In genomic region chr19:58260934-58261333, GRCm38 (mm10) we compare ENCODE assay signal across 23 mouse cellular contexts.
DNase-seq lines count a peak whose midpoint lies in the region; ATAC-seq and TF ChIP-seq lines count a peak whose summit lies in the region.
"Had no signal": no experiment of that assay in that cellular context is flagged by ENCODE, and none has a peak within 500 bp of the region (broad histone marks: within the 10 kb centered on the region; RNA-seq: fewer than 3 reads in every experiment).

No protein-coding gene starts in this region.

- intact Hi-C loops in gastrocnemius, postnatal 14 days (cut with DNase I; ENCODE audit: low total_unique reads): no loop called here

- TF ChIP-seq CTCF in lung, adult 2 months (IDR thresholded peaks at IDR 0.05; ENCODE audit: insufficient read depth, low read length): no peak
- no peak for TF ChIP-seq CTCF in brain, embryonic 14.5 days (IDR thresholded peaks at IDR 0.05; ENCODE audit: borderline replicate concordance, extremely low read depth, insufficient read depth, insufficient read length)

- 80% methylated on average over 8 of the region's 8 CpGs for WGBS in forebrain, embryonic 14.5 days
- WGBS in forebrain, embryonic 10.5 days: 89% methylated on average over 8 of the region's 8 CpGs
- WGBS in lung, adult 2 months: 56% methylated on average over 8 of the region's 8 CpGs

- H3K36me3 ChIP-seq in forebrain, embryonic 14.5 days (ENCODE audit: control insufficient read depth, insufficient read depth, low read length): no peaks in the 10 kb centered on the region
- H3K36me3 ChIP-seq in forebrain, embryonic 10.5 days (replicated peaks): no peaks in the 10 kb centered on the region
- H3K36me3 ChIP-seq: limb, embryonic 15.5 days; midbrain, embryonic 15.5 days; stomach, embryonic 15.5 days had no signal

- H3K27ac ChIP-seq in forebrain, embryonic 14.5 days (ENCODE audit: low read depth, low read length): no peak overlapping the region
- H3K27ac ChIP-seq in forebrain, embryonic 10.5 days: no peak overlapping the region
- H3K27ac ChIP-seq: kidney, embryonic 15.5 days; limb, embryonic 15.5 days; liver, embryonic 14.5 days; midbrain, embryonic 15.5 days; stomach, embryonic 15.5 days had no signal

- TF ChIP-seq POLR2A in lung, adult 2 months (IDR thresholded peaks at IDR 0.05; ENCODE audit: borderline replicate concordance, extremely low read depth, low read depth, low read length): no peak
- TF ChIP-seq POLR2A in brain, embryonic 14.5 days (IDR thresholded peaks at IDR 0.05; ENCODE audit: borderline replicate concordance, extremely low read depth, insufficient read depth, insufficient read length, poor library complexity, severe bottlenecking): no peak

- no peak for ATAC-seq in forebrain, embryonic 14.5 days
- no peak for ATAC-seq in activated CD4-positive, CD25-positive, alpha-beta regulatory T cell, adult 4 months
- ATAC-seq: hindbrain, embryonic 16.5 days; intestine, embryonic 16.5 days; midbrain, embryonic 15.5 days had no signal

- H3K9ac ChIP-seq in forebrain, embryonic 14.5 days (ENCODE audit: low read length): no peak overlapping the region
- H3K9ac ChIP-seq: kidney, embryonic 15.5 days; limb, embryonic 15.5 days; liver, embryonic 14.5 days; midbrain, embryonic 15.5 days; stomach, embryonic 15.5 days had no signal

- peaks cover 3% of the 10 kb centered on the region for H3K4me1 ChIP-seq in forebrain, embryonic 14.5 days (ENCODE audit: control insufficient read depth, insufficient read depth, low read length)
- peaks cover 27% of the 10 kb centered on the region for H3K4me1 ChIP-seq in forebrain, embryonic 10.5 days
- H3K4me1 ChIP-seq in lung, adult 2 months (ENCODE audit: control insufficient read depth, insufficient read depth, low read length): no peaks in the 10 kb centered on the region
- H3K4me1 ChIP-seq: kidney, embryonic 15.5 days; megakaryocyte, embryonic 14.5 days; midbrain, embryonic 15.5 days had no signal

- no peak overlapping the region for H3K4me3 ChIP-seq in forebrain, embryonic 14.5 days (ENCODE audit: low read depth, low read length)
- H3K4me3 ChIP-seq in forebrain, embryonic 10.5 days: no peak overlapping the region
- H3K4me3 ChIP-seq in lung, adult 2 months (replicated peaks; ENCODE audit: extremely low read depth, low read depth, low read length): no peak overlapping the region
- H3K4me3 ChIP-seq: kidney, embryonic 15.5 days; limb, embryonic 15.5 days; megakaryocyte, embryonic 14.5 days; midbrain, embryonic 15.5 days; stomach, embryonic 15.5 days had no signal

- DNase-seq in forebrain, embryonic 14.5 days (ENCODE audit: low spot score): peak; percentile 38
- no peak for DNase-seq in forebrain, embryonic 10.5 days (ENCODE audit: extremely low spot score, low spot score)
- peak; percentile 18 for DNase-seq in lung, postnatal 10 days
- no peak for DNase-seq in lung, adult 2 months
- DNase-seq in brain, embryonic 14.5 days (ENCODE audit: low read depth): peak; percentile 39
- DNase-seq in right cerebral cortex, postnatal 25 days: peak; percentile 37
- no peak for DNase-seq in gastrocnemius, postnatal 14 days
- DNase-seq: adrenal gland, postnatal 25 days; cerebellum, adult 11 months; cerebellum, adult 9-11 months; kidney, postnatal 36 days; layer of hippocampus, postnatal 36 days; thymus, adult 18-20 months; thymus, postnatal 36 days had no signal

- H3K9me3 ChIP-seq in forebrain, embryonic 14.5 days (replicated peaks; ENCODE audit: control insufficient read depth, low read length): no peaks in the 10 kb centered on the region
- no peaks in the 10 kb centered on the region for H3K9me3 ChIP-seq in forebrain, embryonic 10.5 days
- H3K9me3 ChIP-seq: kidney, embryonic 15.5 days; limb, embryonic 15.5 days; midbrain, embryonic 15.5 days; stomach, embryonic 15.5 days had no signal

- no peak overlapping the region for H3K4me2 ChIP-seq in forebrain, embryonic 14.5 days (ENCODE audit: low read length)
- H3K4me2 ChIP-seq: kidney, embryonic 15.5 days; limb, embryonic 15.5 days; midbrain, embryonic 15.5 days; stomach, embryonic 15.5 days had no signal

- H3K27me3 ChIP-seq in forebrain, embryonic 14.5 days (replicated peaks; ENCODE audit: control insufficient read depth, insufficient read depth, low read length): no peaks in the 10 kb centered on the region
- H3K27me3 ChIP-seq in forebrain, embryonic 10.5 days (ENCODE audit: poor library complexity, severe bottlenecking): peaks cover 22% of the 10 kb centered on the region
- H3K27me3 ChIP-seq: kidney, embryonic 15.5 days; limb, embryonic 15.5 days; midbrain, embryonic 15.5 days; stomach, embryonic 15.5 days had no signal

Comparison
In these comparisons a context has a peak if more than half of its experiments do, and no peak if none do; other contexts are left out.
1. DNase-seq: peak in forebrain, embryonic 14.5 days (single experiment), lung, postnatal 10 days (single experiment), brain, embryonic 14.5 days (single experiment) and right cerebral cortex, postnatal 25 days (single experiment); none in forebrain, embryonic 10.5 days (single experiment), lung, adult 2 months (single experiment) and gastrocnemius, postnatal 14 days (single experiment).